Mouse (Mus musculus): ENCODE measurements around the gene Dlx2.

DNA sequence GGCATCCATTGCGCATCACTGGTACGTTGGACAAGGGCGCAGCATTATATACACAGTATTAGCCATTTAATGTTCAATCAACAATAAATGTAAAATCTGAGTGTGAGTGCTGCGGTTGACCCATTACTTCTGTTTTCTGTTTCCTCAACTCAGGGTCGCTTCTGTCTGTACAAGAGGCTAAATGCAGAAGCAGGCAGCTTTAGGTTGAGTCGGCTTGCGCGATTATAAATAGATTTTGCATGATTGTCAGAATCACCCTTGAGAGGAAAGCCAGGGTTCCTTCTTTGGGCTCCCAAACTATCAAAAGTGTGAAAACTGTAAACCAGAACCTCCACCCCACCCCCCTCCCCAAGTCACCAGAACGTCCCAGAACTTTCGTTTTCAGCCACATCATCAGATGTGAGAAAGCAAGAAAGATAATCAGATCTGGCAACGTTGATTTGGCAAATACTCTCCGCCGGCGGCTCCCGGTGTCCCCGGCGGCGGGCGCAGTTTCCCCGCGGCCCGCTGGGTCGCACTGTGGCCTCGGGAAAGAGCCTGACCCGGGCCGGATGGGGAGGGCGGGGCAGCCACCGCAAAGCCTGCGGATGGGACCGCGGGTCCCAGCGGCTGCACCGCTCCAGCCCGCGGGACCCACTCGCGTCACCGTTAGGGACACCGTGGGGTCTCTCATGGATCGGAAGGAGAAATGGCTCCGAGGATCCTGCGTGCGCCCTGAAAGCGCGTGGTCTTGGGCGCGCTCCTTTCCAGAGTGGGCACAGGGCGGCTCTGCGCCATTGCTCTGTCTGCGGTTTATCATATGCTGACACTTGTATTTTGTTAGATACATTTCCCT is 34.3 kb upstream of the Dlx2 start:
- TF ChIP-seq GATA1 (IDR thresholded peaks at IDR 0.05; ENCODE audit: borderline replicate concordance, low read length): no peak
- TF ChIP-seq FLI1 (IDR thresholded peaks at IDR 0.05; ENCODE audit: low read length): no peak
